Mouse (Mus musculus): ENCODE results near the gene St3gal5.
A peak's percentile ranks its signal among the peaks of the same experiment; 100 is the strongest.

The St3gal5 gene

DNA sequence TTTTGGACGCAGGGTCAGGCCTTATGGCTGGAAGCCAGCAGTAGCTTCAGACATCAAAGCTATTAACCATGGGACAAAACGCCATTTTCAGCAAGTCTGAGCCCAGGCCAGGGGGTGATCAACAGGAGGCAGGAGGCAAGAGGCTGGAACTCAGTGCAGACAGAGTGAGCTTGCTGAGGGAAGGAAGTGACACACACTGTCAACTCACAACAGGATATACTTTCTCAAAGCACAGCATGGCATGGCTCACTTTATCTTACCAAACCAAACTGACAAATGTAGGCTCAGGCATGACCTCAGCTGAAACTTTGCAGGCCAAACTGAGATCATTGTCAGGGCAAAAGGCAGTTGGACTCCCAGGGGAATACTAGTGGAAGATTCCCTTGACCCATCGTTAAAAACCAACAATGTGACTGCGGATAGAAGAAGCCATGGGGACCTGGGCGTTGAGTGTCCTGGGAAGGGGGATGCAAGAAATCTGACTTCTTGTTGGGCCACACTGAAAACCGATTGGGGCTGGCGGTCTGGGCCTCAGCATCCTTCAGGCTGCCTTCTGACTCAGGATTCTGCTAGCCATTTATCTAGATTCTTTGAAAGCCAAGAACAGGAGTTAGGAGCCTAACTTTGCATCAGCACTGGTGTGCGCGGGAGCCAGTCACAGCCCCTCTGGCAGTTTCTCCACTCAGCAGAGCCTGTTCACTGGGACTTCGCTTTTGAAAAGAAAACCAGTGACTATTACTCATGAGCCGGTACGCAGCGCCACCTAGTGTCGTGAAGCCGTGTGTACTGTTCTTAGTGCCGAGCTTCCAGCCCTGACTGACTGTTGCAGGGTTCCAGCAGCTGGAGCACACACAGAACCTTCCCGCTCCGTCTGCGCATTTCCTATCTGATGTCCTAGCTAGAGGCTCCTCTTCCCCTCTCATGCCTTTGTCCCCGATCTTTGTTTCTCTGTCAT is 67.2 kb downstream of the St3gal5 start:
- peak; percentile 94 for DNase-seq

DNA sequence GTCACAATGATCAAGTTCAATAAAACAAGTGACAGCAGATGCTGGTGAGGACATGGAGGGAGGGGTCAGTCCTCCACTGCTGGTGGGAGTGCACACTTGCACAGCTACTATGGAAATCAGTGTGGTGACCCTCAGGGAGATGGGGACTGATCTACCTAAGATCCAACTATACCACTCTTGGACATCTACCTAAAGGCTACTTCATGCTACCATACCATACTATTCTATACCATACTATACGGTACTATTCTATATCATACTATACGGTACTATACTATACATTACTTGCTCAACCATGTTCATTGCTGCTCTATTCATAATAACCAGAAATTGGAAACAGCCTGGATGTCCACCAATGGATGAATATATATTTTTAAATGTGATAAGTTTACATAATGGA is 68.5 kb downstream of the St3gal5 start:
- no peak for DNase-seq

DNA sequence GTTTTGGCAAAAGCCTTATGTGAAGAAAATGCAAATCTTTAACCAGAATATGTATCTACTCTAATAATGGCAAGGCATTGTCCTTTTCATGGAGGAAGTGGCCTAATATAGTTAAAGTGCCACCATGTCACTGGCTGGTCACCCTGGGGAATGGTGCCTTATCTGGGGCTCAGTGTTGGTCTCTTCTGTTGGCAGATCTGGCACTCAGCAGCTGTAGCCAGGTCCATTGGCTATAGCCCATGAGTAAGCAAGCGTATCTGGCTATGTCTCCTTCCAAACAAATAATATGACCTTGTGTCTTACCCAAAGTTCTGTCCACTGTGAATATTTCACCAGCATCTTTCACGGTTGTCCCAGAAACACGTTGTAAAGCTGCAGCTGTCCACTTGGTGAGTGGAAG is 74.0 kb downstream of the St3gal5 start:
- DNase-seq, result no peak

DNA sequence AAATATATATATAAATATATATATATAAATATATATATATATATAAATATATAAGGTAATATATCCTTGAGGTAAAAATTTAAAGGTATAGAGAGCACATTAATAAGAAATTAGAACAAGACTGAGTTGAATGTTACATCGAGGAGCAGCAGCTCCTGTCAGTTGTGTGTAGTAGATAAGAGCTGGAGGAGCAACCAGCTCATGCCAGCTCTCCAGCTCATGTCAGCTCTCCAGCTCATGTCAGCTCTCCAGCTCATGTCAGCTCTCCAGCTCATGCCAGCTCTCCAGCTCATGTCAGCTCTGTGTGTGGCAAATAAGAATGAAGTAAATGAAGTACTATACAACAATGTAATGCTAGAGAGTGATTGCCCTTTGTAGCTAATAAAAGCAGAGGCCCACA is 76.0 kb downstream of the St3gal5 start:
- DNase-seq, result no peak

DNA sequence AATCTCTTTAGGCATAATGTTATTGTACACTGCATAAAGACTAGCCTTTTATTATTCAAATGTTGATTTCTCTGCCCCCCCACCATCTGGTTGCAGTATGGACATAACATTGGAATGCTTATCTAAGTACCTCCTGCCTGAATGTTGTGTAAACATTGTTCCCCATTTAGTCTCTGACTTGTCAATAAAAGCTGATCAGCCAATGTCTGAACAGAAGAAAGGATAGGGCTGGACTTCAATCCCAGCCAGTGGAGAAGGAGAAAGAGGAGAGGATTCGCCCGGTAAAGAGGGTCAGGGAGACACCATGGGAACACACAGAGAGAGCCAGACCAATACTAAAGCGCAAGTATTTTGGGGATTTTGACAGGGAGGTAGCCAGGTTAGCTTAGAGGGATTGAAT is 78.0 kb downstream of the St3gal5 start:
- DNase-seq, result no peak

DNA sequence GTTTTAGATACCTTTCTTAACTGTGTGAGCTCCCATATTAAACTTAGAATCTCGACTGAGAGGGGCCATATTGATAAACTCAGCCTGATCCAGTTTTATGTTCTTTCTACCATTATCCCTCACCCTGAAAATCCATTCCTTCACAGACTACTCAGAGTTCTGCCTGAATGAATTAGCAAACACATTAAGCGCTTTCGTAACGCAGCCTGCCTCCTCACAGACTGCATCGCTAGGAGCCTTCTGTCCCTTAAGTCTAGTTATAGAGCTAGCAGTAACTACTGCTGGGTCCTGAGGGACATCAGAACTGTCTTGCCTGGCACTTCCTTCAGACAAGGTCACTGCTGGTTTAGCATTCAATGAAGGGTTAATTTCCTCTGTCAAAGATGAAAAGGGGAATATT is 78.6 kb downstream of the St3gal5 start:
- no peak for DNase-seq

DNA sequence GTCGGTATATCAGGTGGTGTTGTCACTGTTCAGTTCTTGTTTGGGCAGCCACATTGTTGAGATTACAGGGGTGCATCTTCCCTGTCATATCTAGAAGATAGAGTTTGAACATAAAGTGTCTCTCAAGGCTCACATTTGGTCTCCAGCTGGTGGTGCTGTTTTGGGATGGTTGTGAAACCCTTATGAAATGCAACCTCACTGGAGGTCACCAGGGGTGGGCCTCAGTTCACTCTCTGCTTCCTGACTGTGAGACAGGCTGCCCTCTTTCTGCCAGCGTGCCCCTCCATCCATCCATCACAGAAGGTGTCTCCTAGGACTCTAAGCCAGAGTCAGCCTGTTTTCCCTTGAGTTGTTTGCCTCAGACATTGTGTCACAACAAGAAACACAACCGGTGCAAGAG is 80.0 kb downstream of the St3gal5 start:
- DNase-seq, result no peak

DNA sequence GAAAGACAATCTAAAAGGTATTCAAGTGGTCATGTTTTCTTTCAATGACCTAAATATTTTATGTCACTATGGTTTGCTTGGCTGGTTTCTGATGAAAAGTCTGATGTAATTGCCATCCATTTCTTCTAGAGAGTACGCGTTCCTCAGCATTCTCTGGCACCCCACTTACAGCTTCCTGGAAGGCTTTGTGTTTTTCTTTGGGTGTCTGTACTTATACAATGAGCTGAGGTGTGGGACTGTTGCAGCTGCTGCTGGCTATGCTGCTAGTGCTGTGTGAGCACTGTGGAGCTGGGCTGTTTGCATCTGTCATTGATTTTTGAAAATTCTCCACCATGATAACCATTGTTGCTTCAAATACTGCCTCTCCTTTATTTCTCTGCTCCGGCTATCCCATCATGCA is 81.6 kb downstream of the St3gal5 start:
- DNase-seq, result no peak

DNA sequence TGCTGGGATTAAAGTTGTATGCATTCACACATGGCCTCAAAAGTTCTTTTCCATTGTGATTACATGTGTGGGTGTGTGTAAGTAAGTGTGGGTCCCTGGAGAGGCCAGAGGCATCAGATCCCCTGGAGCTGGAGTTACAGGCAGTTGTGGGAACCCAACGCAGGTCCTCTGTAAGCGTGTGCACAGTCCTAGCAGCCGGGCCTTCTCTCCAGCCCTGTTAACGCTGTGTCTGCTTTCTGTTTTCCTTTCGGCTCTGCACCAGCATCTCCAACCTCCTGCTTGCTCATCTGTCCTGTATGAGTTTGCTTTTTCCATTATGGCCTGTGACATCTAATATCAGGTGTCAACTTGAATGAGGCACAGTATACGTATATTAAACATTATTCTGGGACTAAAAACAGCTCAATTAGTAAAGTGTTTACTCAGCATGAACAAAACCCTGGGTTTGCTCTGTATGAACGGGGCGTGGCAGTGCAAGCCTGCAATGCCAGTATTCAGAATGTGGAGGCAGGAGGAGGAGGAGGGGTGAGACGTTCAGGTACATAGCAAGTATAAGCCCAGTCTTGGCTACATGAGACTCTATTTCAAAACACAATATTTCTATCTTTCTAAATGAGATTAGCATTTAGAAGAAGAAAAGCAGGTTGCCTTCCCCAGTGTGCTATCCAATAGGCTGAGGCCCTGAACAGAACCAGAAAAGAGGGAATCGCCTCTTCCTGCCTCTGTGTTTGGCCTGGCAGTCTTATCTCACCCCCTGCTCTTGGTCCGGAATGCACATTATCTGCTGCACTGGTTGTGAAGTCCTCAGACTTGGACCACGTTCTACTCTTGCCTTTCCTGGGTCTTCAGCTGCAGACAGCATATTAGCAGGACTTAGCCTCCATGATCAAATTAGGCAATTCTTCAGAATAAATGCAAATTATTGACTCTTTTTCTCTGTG is 82.4 kb downstream of the St3gal5 start:
- no peak for DNase-seq

DNA sequence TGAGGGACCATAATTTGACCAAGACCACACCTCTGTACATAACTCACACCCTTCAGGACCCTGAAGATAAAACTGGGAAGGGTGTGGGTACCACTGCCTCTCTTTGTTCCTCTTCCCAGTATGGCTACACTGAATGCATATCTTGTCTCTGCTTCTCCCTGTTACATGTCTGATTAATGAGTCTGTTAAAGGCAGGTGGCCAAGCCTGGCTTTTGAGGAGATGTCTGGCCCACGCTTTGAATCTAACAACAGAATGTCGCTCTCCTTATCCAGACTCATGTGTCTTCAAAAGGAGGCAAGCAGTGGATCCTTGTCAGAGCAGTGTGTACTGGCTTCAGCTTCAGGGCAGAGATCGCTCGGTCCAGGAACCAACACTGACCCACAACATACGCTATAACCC is 87.2 kb downstream of the St3gal5 start:
- no peak for DNase-seq

DNA sequence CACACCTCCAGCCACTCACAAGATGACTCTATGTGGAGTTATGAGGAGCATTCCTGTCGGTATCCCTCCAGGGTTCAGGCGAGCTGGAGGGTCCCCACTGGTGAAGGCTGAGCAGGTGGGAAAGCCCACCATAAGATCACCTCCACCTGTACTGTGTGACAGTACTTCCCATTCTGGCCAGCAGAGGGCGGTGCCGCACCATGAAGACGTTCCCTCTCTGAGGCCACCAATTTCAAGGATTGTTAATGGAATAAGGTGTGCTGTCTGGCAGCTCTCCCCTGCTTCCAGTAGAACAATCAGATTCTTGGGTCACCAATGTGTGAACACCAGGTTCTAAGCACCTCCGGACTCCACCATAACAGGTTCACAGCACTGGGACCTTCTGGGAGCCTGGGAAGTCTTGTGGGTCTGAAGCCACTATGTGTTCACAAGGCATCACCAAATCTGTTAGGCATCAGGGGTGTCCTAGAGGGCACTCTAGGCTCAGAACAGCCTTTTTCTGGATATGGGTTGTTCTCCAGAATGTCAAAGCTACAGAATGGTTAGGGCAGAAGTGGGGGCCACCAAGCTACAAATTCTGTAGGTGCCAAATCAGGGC is 88.6 kb downstream of the St3gal5 start:
- DNase-seq, result peak; percentile 91

DNA sequence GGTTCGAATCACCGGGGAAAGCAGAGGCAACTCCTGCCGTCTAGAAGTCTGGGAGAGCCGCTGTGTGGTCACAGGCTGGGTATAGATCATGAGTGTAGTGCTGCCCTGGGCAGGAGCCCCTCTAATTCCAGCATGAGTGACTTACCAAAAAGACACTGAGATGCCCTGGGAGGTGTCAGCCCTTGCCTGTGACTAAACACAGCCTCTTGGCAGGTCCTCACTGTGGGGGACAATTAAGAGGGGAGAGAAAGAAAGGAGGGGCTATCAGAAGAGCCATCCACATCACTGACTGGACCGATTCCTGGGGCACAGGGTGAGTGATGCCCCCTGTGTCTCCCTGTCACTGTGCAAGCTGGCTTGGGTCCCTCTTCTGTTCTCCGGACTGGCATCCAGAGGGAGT is 89.4 kb downstream of the St3gal5 start:
- DNase-seq, result no peak

DNA sequence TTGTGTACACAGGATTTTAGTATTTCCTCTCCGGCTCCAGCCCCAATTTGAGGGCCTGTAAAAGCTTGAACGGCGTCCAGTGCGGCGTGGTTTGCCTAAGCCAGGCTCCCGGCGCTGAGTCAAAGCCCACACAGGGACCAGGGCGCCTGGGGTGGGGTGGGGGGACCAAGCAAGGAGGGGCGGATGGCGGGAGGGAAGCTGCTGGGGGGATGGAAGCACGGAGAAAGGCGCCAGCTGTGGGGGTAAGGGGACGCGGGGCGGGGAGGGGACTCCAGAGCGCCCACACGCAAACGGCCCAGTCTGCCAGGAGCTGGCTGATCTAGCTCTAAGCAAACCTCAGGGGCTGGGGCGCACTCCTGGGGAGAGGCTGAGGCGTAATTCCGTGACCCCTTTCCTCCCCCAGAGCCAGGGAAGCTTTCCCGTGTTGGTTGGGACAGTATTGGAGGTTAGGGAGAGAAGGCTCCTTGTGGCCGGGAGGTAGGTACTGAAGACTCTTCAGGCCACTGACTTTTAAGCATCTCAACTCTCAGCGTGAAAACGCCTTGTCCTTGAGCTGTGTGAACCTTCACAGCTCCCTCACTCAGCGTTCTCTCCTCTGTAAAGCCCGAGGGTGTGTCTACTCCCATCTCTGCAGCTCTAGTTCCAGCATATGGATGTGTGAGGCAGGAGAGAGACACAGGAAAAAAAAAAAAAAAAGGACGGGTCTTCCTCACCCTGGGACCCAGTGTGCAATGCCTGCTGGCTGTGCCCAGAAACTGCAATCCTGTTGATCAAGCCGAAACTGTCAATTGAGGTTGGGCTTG is 91.9 kb downstream of the St3gal5 start:
- peak; percentile 86 for DNase-seq

DNA sequence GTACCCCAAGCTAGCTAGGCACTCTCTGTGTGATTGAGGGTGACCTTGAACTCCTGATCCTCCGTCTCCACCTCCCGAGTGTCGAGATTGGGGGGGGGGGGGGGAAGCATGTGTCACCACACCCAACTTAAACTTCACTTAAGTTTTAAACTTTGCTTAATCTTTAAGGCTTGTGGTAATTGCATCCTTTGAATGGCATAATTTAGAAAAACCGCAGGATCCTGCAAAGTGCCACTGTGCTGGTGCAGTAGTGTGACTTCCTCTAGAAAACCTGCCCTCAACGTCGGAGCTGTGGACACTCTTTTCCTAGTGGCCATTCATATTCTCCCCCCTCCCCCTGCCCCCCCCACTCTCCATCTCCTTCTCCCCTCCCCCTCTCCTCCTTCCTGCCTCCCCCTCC is 92.7 kb downstream of the St3gal5 start:
- no peak for DNase-seq

DNA sequence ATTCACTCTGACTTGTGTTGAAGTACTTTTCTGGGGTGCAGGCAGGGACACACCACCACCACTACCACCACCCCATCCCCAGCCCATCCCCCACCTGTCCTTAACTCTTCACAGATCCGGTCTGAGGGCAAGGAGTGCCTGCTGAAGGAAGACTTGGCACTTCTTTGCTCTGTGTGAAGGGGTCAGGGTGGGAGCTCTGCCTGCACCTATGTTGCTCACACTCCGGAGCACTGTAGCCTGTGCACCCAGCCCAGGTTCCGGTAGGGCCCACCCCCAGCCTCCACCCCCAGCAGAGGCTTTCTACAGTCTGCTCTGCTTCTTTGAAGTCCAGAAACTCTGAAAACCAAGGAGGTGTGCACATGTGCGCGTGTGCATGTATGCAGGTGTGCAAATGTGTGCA is 93.2 kb downstream of the St3gal5 start:
- DNase-seq, result no peak

DNA sequence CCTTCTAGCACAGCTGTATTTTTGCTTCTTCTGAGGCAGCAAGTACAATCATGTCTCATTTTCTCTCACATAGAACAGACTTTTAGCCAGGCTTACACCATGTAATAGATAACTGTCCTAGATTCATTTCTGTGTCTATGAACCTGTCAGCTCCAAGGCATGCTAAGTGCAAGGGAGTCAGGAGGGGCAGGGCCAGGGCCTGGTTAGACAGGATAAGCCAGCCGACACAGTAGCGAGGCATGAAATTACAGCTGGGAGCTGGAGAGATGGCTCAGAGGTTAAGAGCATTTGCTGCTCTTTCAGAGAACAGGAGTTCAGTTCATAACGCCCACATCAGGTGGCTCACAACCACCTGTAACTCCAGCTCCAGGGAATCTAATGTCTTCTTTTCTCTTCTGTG is 99.3 kb downstream of the St3gal5 start:
- DNase-seq, result no peak

DNA sequence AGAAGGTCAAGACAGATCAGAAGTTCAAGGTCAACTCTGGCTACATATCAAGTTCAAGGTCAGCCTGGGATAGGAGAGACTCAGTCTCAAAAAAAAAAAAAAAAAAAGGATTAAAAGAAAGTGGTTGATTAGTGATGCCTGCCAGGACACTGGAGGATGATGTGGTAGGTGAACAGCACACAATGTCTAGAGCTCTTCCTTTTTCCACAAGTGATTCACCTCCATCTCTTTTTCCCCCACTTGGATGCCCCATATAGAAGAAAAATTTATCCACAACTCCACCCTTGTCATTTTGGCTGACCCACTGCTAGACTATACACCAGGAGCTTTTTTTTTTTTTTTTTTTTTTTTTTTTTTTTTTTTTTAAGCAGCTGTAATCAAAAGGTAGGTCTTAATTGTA is 100.1 kb downstream of the St3gal5 start:
- no peak for DNase-seq

DNA sequence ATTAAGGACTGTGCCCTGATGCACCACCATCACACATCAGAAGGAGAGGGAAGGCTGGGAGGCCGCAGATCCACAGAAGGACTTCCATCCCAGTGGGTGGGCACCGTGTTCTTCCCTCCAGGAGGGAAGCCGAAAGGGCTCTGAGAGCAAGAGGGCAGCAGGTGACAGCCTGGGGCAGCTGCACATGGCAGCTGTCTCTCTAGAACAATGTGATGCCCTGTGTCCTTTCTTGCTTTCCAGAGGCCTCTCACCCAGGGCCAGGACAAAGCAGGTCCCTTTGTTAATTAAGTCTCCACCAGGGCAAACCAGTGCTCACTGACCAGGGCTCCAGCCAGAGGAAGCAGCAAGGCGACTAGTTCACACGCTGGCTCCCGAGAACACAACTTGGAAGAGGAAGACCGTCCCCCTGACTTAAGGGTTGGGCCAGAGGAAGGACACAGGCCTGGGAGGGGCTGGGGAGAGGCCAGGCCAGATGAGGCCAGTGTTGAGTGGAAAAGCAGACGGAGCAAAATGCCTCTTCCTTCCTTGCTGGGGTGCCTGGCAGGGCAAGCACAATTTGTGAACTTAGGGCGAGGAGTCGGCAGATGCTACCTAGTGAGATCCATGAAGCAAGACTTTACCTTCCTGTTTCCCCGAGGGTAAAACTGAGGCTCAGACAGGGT is 103.3 kb downstream of the St3gal5 start:
- DNase-seq, result peak; percentile 70

DNA sequence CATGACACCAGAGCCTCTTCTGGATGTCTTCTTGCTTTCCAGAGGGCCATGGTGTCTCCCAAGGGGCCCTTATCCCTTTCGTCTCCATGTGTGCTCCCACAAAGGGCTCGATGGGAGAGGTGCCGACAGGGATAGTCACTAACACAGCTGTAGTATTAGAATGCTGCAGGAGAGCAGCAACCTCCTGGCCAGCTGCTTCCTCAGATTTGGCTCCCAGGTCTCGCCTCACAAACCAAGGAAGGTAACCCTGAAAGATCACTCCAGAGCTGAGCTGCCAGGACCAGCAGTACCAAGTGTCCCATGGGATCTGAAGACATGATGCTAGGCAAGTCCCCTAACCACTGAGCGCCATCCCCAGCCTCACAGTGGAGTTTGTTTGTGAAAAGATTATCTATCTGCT is 105.3 kb downstream of the St3gal5 start:
- DNase-seq, result no peak

DNA sequence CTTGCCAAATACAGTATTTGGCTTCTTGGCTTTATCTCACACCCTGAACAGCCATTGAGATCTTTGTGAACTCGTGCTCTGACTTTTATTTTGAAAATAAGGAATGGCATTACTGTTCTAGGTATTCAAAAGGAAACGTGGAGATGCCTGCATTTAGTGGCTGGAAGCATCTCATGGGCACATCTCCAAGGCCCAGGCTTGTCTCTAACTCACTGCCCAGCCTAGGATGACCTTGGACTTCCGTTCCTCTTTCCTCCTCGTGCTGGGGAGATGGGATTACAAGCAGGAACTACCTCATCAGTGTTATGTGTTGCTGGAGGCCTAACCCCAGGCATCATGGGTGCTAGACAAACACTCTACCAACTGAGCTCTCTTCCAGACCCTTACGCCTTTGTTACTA is 105.9 kb downstream of the St3gal5 start:
- peak; percentile 47 for DNase-seq

All from kidney, postnatal 10 days (tissue).